Mouse (Mus musculus): Measurements from ENCODE around the gene Aff1. TPM values are rescaled to one million over a fixed set of nuclear protein-coding genes. Genes with fewer than 3 reads are reported as not detected.

The Aff1 gene
- total and polyA plus RNA-seq, 2 experiments from 2014 or later: 6.5 to 29.0 TPM

GRCm38 (mm10) chr5:103725268-103726149 lies 33.3 kb downstream of the Aff1 start:
- no peak for ATAC-seq (ENCODE audit: insufficient read depth, low read depth)
- TF ChIP-seq CTCF (IDR thresholded peaks at IDR 0.05; ENCODE audit: low read depth): no peak
- no peak for TF ChIP-seq EP300 (IDR thresholded peaks at IDR 0.05; ENCODE audit: low read depth)
- DNase-seq (ENCODE audit: low spot score): no peak
- H3K4me1 ChIP-seq (ENCODE audit: control insufficient read depth, insufficient read depth): no peaks in the 10 kb centered on the region
- H3K27ac ChIP-seq (ENCODE audit: low read depth): no peak overlapping the region
- H3K9me3 ChIP-seq (replicated peaks; ENCODE audit: control insufficient read depth, low read length): no peaks in the 10 kb centered on the region
- no peaks in the 10 kb centered on the region for H3K36me3 ChIP-seq (replicated peaks; ENCODE audit: control insufficient read depth, insufficient read depth, low read length)
- no peak overlapping the region for H3K4me3 ChIP-seq (ENCODE audit: low read depth, low read length)
- H3K9ac ChIP-seq (replicated peaks; ENCODE audit: low read depth, low read length): no peak overlapping the region
- H3K4me2 ChIP-seq (ENCODE audit: low read depth, low read length): no peak overlapping the region
- 74% methylated on average over 9 of the region's 9 CpGs for WGBS
- H3K27me3 ChIP-seq (ENCODE audit: control insufficient read depth, insufficient read depth, low read length): no peaks in the 10 kb centered on the region

GRCm38 (mm10) chr5:103726281-103726938 lies 34.2 kb downstream of the Aff1 start:
- Histone ChIP-seq H3K27me3 (ENCODE audit: control insufficient read depth, insufficient read depth, low read length) (no peaks in the 10 kb centered on the region), H3K4me3 (ENCODE audit: low read depth, low read length) (no peak overlapping the region), H3K4me2 (ENCODE audit: low read depth, low read length) (no peak overlapping the region), H3K27ac (ENCODE audit: low read depth) (no peak overlapping the region), H3K9ac (replicated peaks; ENCODE audit: low read depth, low read length) (no peak overlapping the region), H3K4me1 (ENCODE audit: control insufficient read depth, insufficient read depth) (no peaks in the 10 kb centered on the region), H3K36me3 (replicated peaks; ENCODE audit: control insufficient read depth, insufficient read depth, low read length) (no peaks in the 10 kb centered on the region), H3K9me3 (replicated peaks; ENCODE audit: control insufficient read depth, low read length) (no peaks in the 10 kb centered on the region)
- WGBS: 52% methylated on average over 8 of the region's 8 CpGs
- TF ChIP-seq CTCF (IDR thresholded peaks at IDR 0.05; ENCODE audit: low read depth) (no peak), EP300 (IDR thresholded peaks at IDR 0.05; ENCODE audit: low read depth) (no peak)
- DNase-seq (ENCODE audit: low spot score): no peak
- no peak for ATAC-seq (ENCODE audit: insufficient read depth, low read depth)

- ATAC-seq (ENCODE audit: insufficient read depth, low read depth) (no peak), DNase-seq (ENCODE audit: low spot score) (no peak)
- Histone ChIP-seq H3K9ac (replicated peaks; ENCODE audit: low read depth, low read length) (no peak overlapping the region), H3K9me3 (replicated peaks; ENCODE audit: control insufficient read depth, low read length) (no peaks in the 10 kb centered on the region), H3K36me3 (replicated peaks; ENCODE audit: control insufficient read depth, insufficient read depth, low read length) (no peaks in the 10 kb centered on the region), H3K27ac (ENCODE audit: low read depth) (no peak overlapping the region; the same call in 1 of the 2 replicates), H3K27me3 (ENCODE audit: control insufficient read depth, insufficient read depth, low read length) (no peaks in the 10 kb centered on the region), H3K4me3 (ENCODE audit: low read depth, low read length) (no peak overlapping the region), H3K4me2 (ENCODE audit: low read depth, low read length) (no peak overlapping the region), H3K4me1 (ENCODE audit: control insufficient read depth, insufficient read depth) (no peaks in the 10 kb centered on the region)
- TF ChIP-seq EP300 (IDR thresholded peaks at IDR 0.05; ENCODE audit: low read depth): no peak
- no peak for TF ChIP-seq CTCF (IDR thresholded peaks at IDR 0.05; ENCODE audit: low read depth)
- WGBS: 83% methylated on average over 4 of the region's 4 CpGs
Observed at GRCm38 (mm10) chr5:103727777-103728395, 35.7 kb downstream of the Aff1 start.

- ATAC-seq (ENCODE audit: insufficient read depth, low read depth): no peak
- TF ChIP-seq CTCF (IDR thresholded peaks at IDR 0.05; ENCODE audit: low read depth) (no peak), EP300 (IDR thresholded peaks at IDR 0.05; ENCODE audit: low read depth) (no peak)
- Histone ChIP-seq H3K9ac (replicated peaks; ENCODE audit: low read depth, low read length) (no peak overlapping the region), H3K36me3 (replicated peaks; ENCODE audit: control insufficient read depth, insufficient read depth, low read length) (no peaks in the 10 kb centered on the region), H3K27me3 (ENCODE audit: control insufficient read depth, insufficient read depth, low read length) (no peaks in the 10 kb centered on the region), H3K9me3 (replicated peaks; ENCODE audit: control insufficient read depth, low read length) (no peaks in the 10 kb centered on the region), H3K4me3 (ENCODE audit: low read depth, low read length) (no peak overlapping the region), H3K4me1 (ENCODE audit: control insufficient read depth, insufficient read depth) (no peaks in the 10 kb centered on the region), H3K4me2 (ENCODE audit: low read depth, low read length) (no peak overlapping the region), H3K27ac (ENCODE audit: low read depth) (no peak overlapping the region)
- DNase-seq (ENCODE audit: low spot score): no peak
- 76% methylated on average over 1 of the region's 1 CpGs for WGBS
Observed at GRCm38 (mm10) chr5:103729225-103729624, 37.1 kb downstream of the Aff1 start.

GRCm38 (mm10) chr5:103730142-103730541 lies 38.0 kb downstream of the Aff1 start:
- Histone ChIP-seq H3K4me3 (ENCODE audit: low read depth, low read length) (no peak overlapping the region), H3K36me3 (replicated peaks; ENCODE audit: control insufficient read depth, insufficient read depth, low read length) (no peaks in the 10 kb centered on the region), H3K4me2 (ENCODE audit: low read depth, low read length) (no peak overlapping the region), H3K9me3 (replicated peaks; ENCODE audit: control insufficient read depth, low read length) (no peaks in the 10 kb centered on the region), H3K4me1 (ENCODE audit: control insufficient read depth, insufficient read depth) (no peaks in the 10 kb centered on the region), H3K9ac (replicated peaks; ENCODE audit: low read depth, low read length) (no peak overlapping the region), H3K27ac (ENCODE audit: low read depth) (no peak overlapping the region), H3K27me3 (ENCODE audit: control insufficient read depth, insufficient read depth, low read length) (no peaks in the 10 kb centered on the region)
- ATAC-seq (ENCODE audit: insufficient read depth, low read depth) (no peak), DNase-seq (ENCODE audit: low spot score) (no peak)
- 93% methylated on average over 1 of the region's 1 CpGs for WGBS
- TF ChIP-seq EP300 (IDR thresholded peaks at IDR 0.05; ENCODE audit: low read depth) (no peak), CTCF (IDR thresholded peaks at IDR 0.05; ENCODE audit: low read depth) (no peak)
